Mouse (Mus musculus): ENCODE data around the gene Wfdc18.

Wfdc18 gene

GRCm38 (mm10) chr11:83708715-83709114, at the start of gene Wfdc18:
Wfdc18 (plus strand) TSS chr11:83709015.
- no peak for DNase-seq (ENCODE audit: extremely low spot score, low spot score)

GRCm38 (mm10) chr11:83662204-83662603, 46.6 kb upstream of the Wfdc18 start, which contains the start of gene Ccl4:
Ccl4 (plus strand) TSS chr11:83662584.
- no peak for DNase-seq (ENCODE audit: extremely low spot score, low spot score)

GRCm38 (mm10) chr11:83663532-83663931, 45.3 kb upstream of the Wfdc18 start:
- no peak for DNase-seq (ENCODE audit: extremely low spot score, low spot score)

GRCm38 (mm10) chr11:83671743-83672142, 37.1 kb upstream of the Wfdc18 start:
- DNase-seq (ENCODE audit: extremely low spot score, low spot score): no peak

- DNase-seq (ENCODE audit: extremely low spot score, low spot score): no peak
Measured at GRCm38 (mm10) chr11:83675665-83676064, 33.1 kb upstream of the Wfdc18 start.

- no peak for DNase-seq (ENCODE audit: extremely low spot score, low spot score)
Measured at GRCm38 (mm10) chr11:83689918-83690317, 18.9 kb upstream of the Wfdc18 start.

- no peak for DNase-seq (ENCODE audit: extremely low spot score, low spot score)
Measured at GRCm38 (mm10) chr11:83692008-83692407, 16.8 kb upstream of the Wfdc18 start.

GRCm38 (mm10) chr11:83703705-83704104, 5.1 kb upstream of the Wfdc18 start, which contains the start of gene Wfdc17:
Wfdc17 (plus strand) TSS chr11:83703991.
- DNase-seq (ENCODE audit: extremely low spot score, low spot score): no peak

- DNase-seq (ENCODE audit: extremely low spot score, low spot score): no peak
Measured at GRCm38 (mm10) chr11:83709683-83710082, 868 bp downstream of the Wfdc18 start.

- no peak for DNase-seq (ENCODE audit: extremely low spot score, low spot score)
Measured at GRCm38 (mm10) chr11:83712671-83713070, 3.9 kb downstream of the Wfdc18 start.

GRCm38 (mm10) chr11:83713925-83714324, 5.1 kb downstream of the Wfdc18 start:
- DNase-seq (ENCODE audit: extremely low spot score, low spot score): no peak

GRCm38 (mm10) chr11:83717042-83717665, 8.3 kb downstream of the Wfdc18 start:
- DNase-seq (ENCODE audit: extremely low spot score, low spot score): no peak

GRCm38 (mm10) chr11:83720766-83721165, 12.0 kb downstream of the Wfdc18 start:
- DNase-seq (ENCODE audit: extremely low spot score, low spot score): no peak

- DNase-seq (ENCODE audit: extremely low spot score, low spot score): no peak
Measured at GRCm38 (mm10) chr11:83728757-83729432, 20.1 kb downstream of the Wfdc18 start.

GRCm38 (mm10) chr11:83731116-83731515, 22.3 kb downstream of the Wfdc18 start:
- no peak for DNase-seq (ENCODE audit: extremely low spot score, low spot score)

- DNase-seq (ENCODE audit: extremely low spot score, low spot score): no peak
Measured at GRCm38 (mm10) chr11:83733071-83733640, 24.3 kb downstream of the Wfdc18 start.

GRCm38 (mm10) chr11:83734215-83734614, 25.4 kb downstream of the Wfdc18 start:
- no peak for DNase-seq (ENCODE audit: extremely low spot score, low spot score)

GRCm38 (mm10) chr11:83735881-83736280, 27.1 kb downstream of the Wfdc18 start:
- no peak for DNase-seq (ENCODE audit: extremely low spot score, low spot score)

GRCm38 (mm10) chr11:83737109-83737558, 28.3 kb downstream of the Wfdc18 start:
- DNase-seq (ENCODE audit: extremely low spot score, low spot score): no peak

GRCm38 (mm10) chr11:83739241-83739640, 30.4 kb downstream of the Wfdc18 start:
- DNase-seq (ENCODE audit: extremely low spot score, low spot score): peak; percentile 53

- DNase-seq (ENCODE audit: extremely low spot score, low spot score): no peak
Measured at GRCm38 (mm10) chr11:83740443-83740991, 31.7 kb downstream of the Wfdc18 start.

- no peak for DNase-seq (ENCODE audit: extremely low spot score, low spot score)
Measured at GRCm38 (mm10) chr11:83741841-83742240, 33.0 kb downstream of the Wfdc18 start.

All from neural tube, embryonic 10.5 days (tissue).